Mouse (Mus musculus) bone marrow macrophage, adult 2 months (primary cell): ENCODE data around the gene 4931414P19Rik.

Source experiments
- CTCF ChIP-seq: IDR thresholded peaks from 2 replicates; pipeline ENCODE4 v1.5.1; 2012; ENCODE audit warnings: low read depth, mild to moderate bottlenecking, low read length, moderate library complexity
- POLR2A ChIP-seq: IDR thresholded peaks from 2 replicates; pipeline ENCODE4 v1.6.1; 2012; ENCODE audit warnings: mild to moderate bottlenecking, low read depth, low read length, borderline replicate concordance

- TF ChIP-seq CTCF (no peak), POLR2A (no peak)
Measured at GRCm38 (mm10) chr14:54601601-54602000, 4.2 kb downstream of the 4931414P19Rik start.
